Mouse (Mus musculus) ES-E14 (cell line): ENCODE data around the gene Zfp784. TPM values are rescaled to one million over a fixed set of nuclear protein-coding genes. Genes with fewer than 3 reads are reported as not detected.

Experiments used
- DNase-seq: peaks from one replicate; pipeline ENCODE4 v3.0.0-alpha.2; 2013; ENCODE audit warnings: low read depth, low spot score
- H3K27ac ChIP-seq: 2 replicates; pipeline ENCODE4 v1.5.1; 2012; ENCODE audit warnings: low read depth, mild to moderate bottlenecking, low read length, moderate library complexity, mixed read lengths; ENCODE audit not compliant: poor library complexity, insufficient read depth, severe bottlenecking
- H3K36me3 ChIP-seq: 2 replicates; pipeline ENCODE4 v1.6.1; 2012; ENCODE audit warnings: mild to moderate bottlenecking, low read length, moderate library complexity, mixed read lengths; ENCODE audit not compliant: control insufficient read depth, poor library complexity, insufficient read depth, severe bottlenecking
- H3K4me1 ChIP-seq, 2 experiments: fragments of 150-350 bp in 1 of 2; sonication (generic) in 1 of 2; 2 replicates each; pipeline ENCODE4 v1.6.1; 2012; ENCODE audit warnings: low read length in 2 of 2, mild to moderate bottlenecking in 1 of 2, mixed read lengths in 1 of 2; ENCODE audit not compliant: control insufficient read depth in 2 of 2, insufficient read depth in 2 of 2, poor library complexity in 1 of 2
- H3K4me3 ChIP-seq, 2 experiments: fragments of 150-350 bp in 1 of 2; sonication (generic) in 1 of 2; 2 replicates each; pipeline ENCODE4 v1.5.1; 2012; ENCODE audit warnings: low read length in 2 of 2, low read depth in 1 of 2, mild to moderate bottlenecking in 1 of 2, mixed read lengths in 1 of 2; ENCODE audit not compliant: insufficient read depth in 1 of 2, poor library complexity in 1 of 2, severe bottlenecking in 1 of 2
- H3K9ac ChIP-seq: 2 replicates; pipeline ENCODE4 v1.6.1; 2012; ENCODE audit warnings: low read depth, mild to moderate bottlenecking, low read length, mixed read lengths; ENCODE audit not compliant: poor library complexity, insufficient read depth, severe bottlenecking
- H3K9me3 ChIP-seq: fragments of 150-350 bp; sonication (generic); 2 replicates; pipeline ENCODE4 v1.6.1; 2012; ENCODE audit warnings: low read depth, mild to moderate bottlenecking, low read length; ENCODE audit not compliant: control insufficient read depth, insufficient read depth
- CHD2 ChIP-seq: IDR thresholded peaks from 2 replicates; pipeline ENCODE4 v1.6.1; 2014; ENCODE audit warnings: mild to moderate bottlenecking, low read depth, low read length, inconsistent platforms
- HCFC1 ChIP-seq: IDR thresholded peaks from 2 replicates; pipeline ENCODE4 v1.6.1; 2012; ENCODE audit warnings: low read length, inconsistent platforms, borderline replicate concordance; ENCODE audit not compliant: insufficient read depth
- MAFK ChIP-seq: IDR thresholded peaks from 2 replicates; pipeline ENCODE4 v1.6.1; 2014; ENCODE audit warnings: mild to moderate bottlenecking, low read depth, low read length, inconsistent platforms; ENCODE audit not compliant: insufficient read depth
- ZC3H11A ChIP-seq: IDR thresholded peaks from 2 replicates; pipeline ENCODE4 v1.6.1; 2012; ENCODE audit warnings: low read depth, mild to moderate bottlenecking, inconsistent platforms, low read length, borderline replicate concordance
- ZNF384 ChIP-seq: IDR thresholded peaks from 2 replicates; pipeline ENCODE4 v1.6.1; 2012; ENCODE audit warnings: low read depth, low read length, inconsistent platforms
- in situ Hi-C, 2 experiments: fragments of 600-800 bp; cut with MboI; formaldehyde crosslinking; loops; one replicate each; pipeline ENCODE4 v1.15.1; 2025; ENCODE audit warnings: low sequenced_read_pairs in 2 of 2, inconsistent platforms in 1 of 2; ENCODE audit not compliant: unreplicated experiment in 2 of 2
- total RNA-seq: library from RNA; depleted of rRNA; stranded (reverse); fragments of 300-350 nt; gene quantifications from 2 replicates; pipeline ENCODE4 v1.2.3, GENCODE M21; 2012

Gene Zfp784
- total RNA-seq, 1 experiment, result 0.71 TPM

GRCm38 (mm10) chr7:5017931-5018330, 20.3 kb downstream of the Zfp784 start:
- no peak for TF ChIP-seq ZC3H11A
- no peak for TF ChIP-seq MAFK
- TF ChIP-seq ZNF384, result no peak
- TF ChIP-seq HCFC1, result no peak
- TF ChIP-seq CHD2, result no peak
- Histone ChIP-seq H3K36me3 (peaks cover 8% of the 10 kb centered on the region; the same call in 1 of the 2 replicates), H3K27ac (no peak overlapping the region), H3K4me1 (peaks cover 7 to 15% of the 10 kb centered on the region in 2 experiments; a peak in 3 of 4 replicates), H3K9ac (peak overlapping the region; percentile 40), H3K4me3 (peak overlapping the region; percentile 23 to 38; a peak in 3 of 4 replicates), H3K9me3 (no peaks in the 10 kb centered on the region)
- no peak for DNase-seq
- in situ Hi-C loops, result no loop called here

- H3K4me3 ChIP-seq, result peak overlapping the region; percentile 23 to 38; a peak in 3 of 4 replicates
- DNase-seq, result no peak
- TF ChIP-seq ZNF384 (no peak), MAFK (no peak), CHD2 (no peak), ZC3H11A (no peak), HCFC1 (no peak)
- no peak overlapping the region for H3K27ac ChIP-seq
- peak overlapping the region; percentile 40; the same call in 1 of the 2 replicates for H3K9ac ChIP-seq
- peaks cover 8% of the 10 kb centered on the region for H3K36me3 ChIP-seq
- no peaks in the 10 kb centered on the region for H3K9me3 ChIP-seq
- H3K4me1 ChIP-seq, result peaks cover 7 to 17% of the 10 kb centered on the region in 2 experiments; a peak in 3 of 4 replicates
- in situ Hi-C loops, result no loop called here
These were observed 20.9 kb downstream of the Zfp784 start for GRCm38 (mm10) chr7:5017352-5017751.

GRCm38 (mm10) chr7:5016920-5017319, 21.3 kb downstream of the Zfp784 start:
- Histone ChIP-seq H3K9ac (no peak overlapping the region), H3K4me1 (peaks cover 7 to 15% of the 10 kb centered on the region in 2 experiments; a peak in 3 of 4 replicates), H3K27ac (no peak overlapping the region), H3K4me3 (no peak overlapping the region), H3K9me3 (no peaks in the 10 kb centered on the region), H3K36me3 (peaks cover 7% of the 10 kb centered on the region)
- TF ChIP-seq CHD2 (no peak), ZC3H11A (no peak), MAFK (no peak), HCFC1 (no peak), ZNF384 (no peak)
- DNase-seq, result no peak
- in situ Hi-C loops, result no loop called here

GRCm38 (mm10) chr7:5016057-5016456, 22.2 kb downstream of the Zfp784 start:
- in situ Hi-C loops, result no loop called here
- no peak for TF ChIP-seq HCFC1
- no peak for TF ChIP-seq ZC3H11A
- TF ChIP-seq ZNF384, result no peak
- no peak for TF ChIP-seq MAFK
- no peak for TF ChIP-seq CHD2
- Histone ChIP-seq H3K9me3 (no peaks in the 10 kb centered on the region), H3K9ac (peak overlapping the region; percentile 63; the same call in 1 of the 2 replicates), H3K4me3 (peak overlapping the region; percentile 71 to 95), H3K27ac (no peak overlapping the region; the same call in 1 of the 2 replicates), H3K4me1 (peaks cover 7 to 23% of the 10 kb centered on the region in 2 experiments; a peak in 3 of 4 replicates), H3K36me3 (peaks cover 15% of the 10 kb centered on the region)
- DNase-seq, result no peak
